20 mouse cellular contexts compared by ENCODE assay signal in the genomic region with DNA sequence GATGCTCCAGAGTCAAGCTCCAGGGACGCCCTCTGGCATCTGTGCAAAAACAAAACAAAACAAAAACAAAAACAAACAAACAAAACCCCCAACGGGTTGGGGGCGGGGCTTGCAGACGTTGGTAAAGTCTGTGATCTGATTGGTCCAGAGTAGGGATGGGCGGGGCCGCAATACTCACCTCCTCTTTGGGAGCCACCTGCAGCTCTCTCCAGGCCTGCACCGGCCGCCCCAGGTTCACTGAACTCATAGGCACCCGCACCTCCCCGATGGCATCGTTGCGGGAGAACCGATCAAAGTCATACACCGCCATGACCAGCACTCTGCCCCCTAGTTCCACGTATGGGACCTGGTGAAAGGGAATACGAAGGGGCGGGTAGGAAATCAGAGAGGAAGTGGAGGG. TPM values are rescaled to one million over a fixed set of nuclear protein-coding genes. Genes with fewer than 3 reads are reported as not detected.
DNase-seq lines count a peak whose midpoint lies in the region; ATAC-seq and TF ChIP-seq lines count a peak whose summit lies in the region.
"Had no signal": no experiment of that assay in that cellular context is flagged by ENCODE, and none has a peak within 500 bp of the region (broad histone marks: within the 10 kb centered on the region; RNA-seq: fewer than 3 reads in every experiment).

No protein-coding gene starts in this region.

- no peaks in the 10 kb centered on the region for H3K36me3 ChIP-seq in kidney, adult 2 months (ENCODE audit: control insufficient read depth, insufficient read depth, low read length)
- H3K36me3 ChIP-seq in E14TG2a.4 (ENCODE audit: insufficient read depth, low read length): no peaks in the 10 kb centered on the region
- no peaks in the 10 kb centered on the region for H3K36me3 ChIP-seq in liver, embryonic 15.5 days (replicated peaks)
- H3K36me3 ChIP-seq: embryonic facial prominence, embryonic 10.5 days; stomach, embryonic 15.5 days had no signal

- H3K27me3 ChIP-seq in kidney, adult 2 months (replicated peaks; ENCODE audit: control insufficient read depth, insufficient read depth, low read length): no peaks in the 10 kb centered on the region
- peaks cover 7% of the 10 kb centered on the region; the same call in 1 of the 2 replicates for H3K27me3 ChIP-seq in E14TG2a.4 (ENCODE audit: insufficient read depth, low read length)
- peaks cover 15% of the 10 kb centered on the region for H3K27me3 ChIP-seq in liver, embryonic 15.5 days
- H3K27me3 ChIP-seq: forebrain, embryonic 12.5 days; hindbrain, embryonic 12.5 days had no signal

- no peak for ATAC-seq in liver, embryonic 15.5 days (ENCODE audit: insufficient read depth)
- ATAC-seq: inflammation-experienced regulatory T-cells, adult 6 months had no signal

- TF ChIP-seq CTCF in kidney, adult 2 months (conservative IDR thresholded peaks at IDR 0.05; ENCODE audit: insufficient read depth, insufficient read length, low read depth, low read length): no peak
- no peak for TF ChIP-seq CTCF in E14TG2a.4 (conservative IDR thresholded peaks at IDR 0.05; ENCODE audit: low read length)

- H3K27ac ChIP-seq in kidney, adult 2 months (ENCODE audit: insufficient read depth, low read depth, low read length): no peak overlapping the region
- no peak overlapping the region for H3K27ac ChIP-seq in liver, embryonic 15.5 days (replicated peaks)
- H3K27ac ChIP-seq: embryonic facial prominence, embryonic 10.5 days; forebrain, embryonic 12.5 days; heart, adult 2 months; hindbrain, embryonic 12.5 days; left cerebral cortex, adult 2 months; stomach, embryonic 15.5 days had no signal

- no peak overlapping the region for H3K9ac ChIP-seq in liver, embryonic 15.5 days
- H3K9ac ChIP-seq: forebrain, embryonic 12.5 days; hindbrain, embryonic 12.5 days; stomach, embryonic 15.5 days had no signal

- 53% methylated on average over 17 of the region's 17 CpGs for WGBS in kidney, adult 2 months
- WGBS in liver, embryonic 15.5 days (ENCODE audit: insufficient replicate concordance): 36% methylated on average over 17 of the region's 17 CpGs

- peaks cover 13% of the 10 kb centered on the region for H3K9me3 ChIP-seq in E14TG2a.4 (ENCODE audit: low read length)
- H3K9me3 ChIP-seq in liver, embryonic 15.5 days (replicated peaks): no peaks in the 10 kb centered on the region
- H3K9me3 ChIP-seq: embryonic facial prominence, embryonic 10.5 days; forebrain, embryonic 12.5 days; hindbrain, embryonic 12.5 days; stomach, embryonic 15.5 days had no signal

- H3K4me1 ChIP-seq in kidney, adult 2 months (ENCODE audit: control insufficient read depth, insufficient read depth, low read length): no peaks in the 10 kb centered on the region
- peaks cover 61% of the 10 kb centered on the region for H3K4me1 ChIP-seq in E14TG2a.4 (replicated peaks; ENCODE audit: low read depth, low read length)
- peaks cover 10% of the 10 kb centered on the region for H3K4me1 ChIP-seq in liver, embryonic 15.5 days (replicated peaks)

- no peak overlapping the region for H3K4me3 ChIP-seq in kidney, adult 2 months (ENCODE audit: insufficient read depth, low read depth, low read length)
- peak overlapping the region; percentile 71 for H3K4me3 ChIP-seq in E14TG2a.4 (replicated peaks; ENCODE audit: low read length)
- H3K4me3 ChIP-seq in liver, embryonic 15.5 days (replicated peaks): 0 out of 2 replicates have a peak overlapping the region, but pooled peaks have one; percentile 10
- H3K4me3 ChIP-seq: embryonic facial prominence, embryonic 10.5 days; forebrain, embryonic 12.5 days; heart, adult 2 months; hindbrain, embryonic 12.5 days; left cerebral cortex, adult 2 months; stomach, embryonic 15.5 days had no signal

- DNase-seq in kidney, adult 2 months: peak; percentile 8
- DNase-seq in kidney, adult 9 months: no peak
- peak; percentile 83 for DNase-seq in R1 (ENCODE audit: low read depth, low spot score)
- no peak for DNase-seq in frontal cortex, postnatal 25 days (ENCODE audit: low spot score in 2 of 2)
- DNase-seq in lung, postnatal 25 days (ENCODE audit: low spot score): no peak
- DNase-seq: cerebellum, adult 8-10 months; gastrocnemius, postnatal 14 days; heart, adult 2 months; heart, postnatal 14 days; layer of hippocampus, adult 9-11 months; lung, adult 2 months; lung, postnatal 36 days had no signal

- no peak for TF ChIP-seq POLR2A in kidney, adult 2 months (IDR thresholded peaks at IDR 0.05; ENCODE audit: low read depth, low read length)

- peak overlapping the region; percentile 16 for H3K4me2 ChIP-seq in liver, embryonic 15.5 days
- H3K4me2 ChIP-seq: forebrain, embryonic 12.5 days; hindbrain, embryonic 12.5 days; stomach, embryonic 15.5 days had no signal

RNA-seq across cellular contexts. Expression of gene Syt5, which starts 5.3 kb away (rescaled TPM):
- 0.55 and 1.0 TPM in 2 replicates for polyA plus RNA-seq in kidney, adult 2 months (2012; rRNA removed)
- polyA plus RNA-seq in liver, embryonic 15.5 days (2015; fragmentation: Nextera tagmentation; extraction: Ambion mirVana): 0.35 and 0.77 TPM in 2 replicates

RNA-seq across cellular contexts. Expression of gene Dnaaf3, which starts 9.8 kb away (rescaled TPM):
- polyA plus RNA-seq in kidney, adult 2 months (2012; rRNA removed): 1.3 and 1.4 TPM in 2 replicates
- polyA plus RNA-seq in liver, embryonic 15.5 days (2015; fragmentation: Nextera tagmentation; extraction: Ambion mirVana): 0.07 and 0.26 TPM in 2 replicates

RNA-seq across cellular contexts. Expression of gene Tnni3, which starts 18.0 kb away (rescaled TPM):
- 2.1 and 2.6 TPM in 2 replicates for polyA plus RNA-seq in kidney, adult 2 months (2012; rRNA removed)
- polyA plus RNA-seq in liver, embryonic 15.5 days (2015; fragmentation: Nextera tagmentation; extraction: Ambion mirVana): 0.39 and 1.3 TPM in 2 replicates

RNA-seq across cellular contexts. Expression of gene Tnnt1, which starts 25.8 kb away (rescaled TPM):
- polyA plus RNA-seq in kidney, adult 2 months (2012; rRNA removed): 0.39 and 3.9 TPM in 2 replicates
- polyA plus RNA-seq in liver, embryonic 15.5 days (2015; fragmentation: Nextera tagmentation; extraction: Ambion mirVana): 11.7 and 16.9 TPM in 2 replicates

RNA-seq across cellular contexts. Expression of gene Ppp1r12c, which starts 40.5 kb away (rescaled TPM):
- polyA plus RNA-seq in kidney, adult 2 months (2012; rRNA removed): 31.0 and 33.0 TPM in 2 replicates
- 17.4 and 20.9 TPM in 2 replicates for polyA plus RNA-seq in liver, embryonic 15.5 days (2015; fragmentation: Nextera tagmentation; extraction: Ambion mirVana)

Comparison
In these comparisons a context has a peak if more than half of its experiments do, and no peak if none do; other contexts are left out.
1. DNase-seq: peak in kidney, adult 2 months (single experiment) and R1 (single experiment); none in kidney, adult 9 months (single experiment), frontal cortex, postnatal 25 days (0 of 2) and lung, postnatal 25 days (single experiment).